Mouse (Mus musculus) heart, postnatal 0 days (tissue): ENCODE measurements around the gene Acsm5.

ENCODE experiments used
- CTCF ChIP-seq: IDR thresholded peaks from 2 replicates; pipeline ENCODE4 v1.5.1; 2016; ENCODE audit warnings: antibody characterized with exemption, control low read depth, low read depth
- EP300 ChIP-seq: IDR thresholded peaks from 2 replicates; pipeline ENCODE4 v1.6.1; 2016; ENCODE audit warnings: antibody characterized with exemption, low read depth

DNA sequence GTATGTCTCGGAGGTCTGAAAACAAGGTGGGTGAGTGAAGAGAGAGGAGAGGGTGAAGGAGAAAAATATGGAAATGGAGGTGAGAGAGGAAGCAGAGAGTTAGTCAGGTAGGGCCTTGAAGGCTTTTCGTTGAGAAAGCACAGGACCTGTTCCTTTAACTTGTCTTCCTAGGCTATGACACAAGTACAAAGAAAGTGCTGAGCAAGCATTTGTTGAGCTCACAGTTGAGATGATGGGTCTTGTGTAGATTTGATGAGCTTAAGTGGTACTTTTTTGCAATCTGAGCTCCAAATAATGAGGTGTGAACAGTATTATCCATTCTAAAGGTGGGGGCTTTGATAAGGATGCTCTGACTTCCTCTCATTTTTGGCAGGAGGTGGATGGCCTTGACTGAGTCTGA, 15.1 kb downstream of the Acsm5 start:
- TF ChIP-seq CTCF (no peak), EP300 (no peak)
